Mouse (Mus musculus): Measurements from ENCODE around the gene Olfr1109. TPM values are rescaled to one million over a fixed set of nuclear protein-coding genes. Genes with fewer than 3 reads are reported as not detected.

The Olfr1109 gene
- total RNA-seq (2014; rRNA removed) (not detected in 2 replicates), polyA plus RNA-seq (2015; fragmentation: Nextera tagmentation; extraction: Ambion mirVana) (not detected in 2 replicates)

DNA sequence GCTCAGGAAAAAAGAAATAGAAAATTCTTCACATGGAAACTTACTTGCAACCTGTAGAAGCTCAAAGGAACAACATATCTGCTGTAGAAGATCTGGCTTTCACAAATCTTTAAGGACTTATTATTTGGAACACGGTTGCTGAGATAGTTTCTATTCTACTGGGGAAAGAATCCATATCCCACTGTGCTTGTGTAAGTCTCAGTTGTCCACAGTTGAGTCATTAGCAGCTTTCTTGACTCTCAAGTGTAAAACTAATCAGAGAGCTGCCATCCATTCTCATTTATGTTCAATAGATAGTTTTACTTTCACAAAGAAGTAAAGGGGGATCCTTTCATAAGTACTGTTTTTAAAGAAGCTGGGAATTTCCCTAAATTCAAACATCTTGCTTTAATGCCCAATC lies at the start of gene Olfr1109:
TSS of gene Olfr1109 (minus strand) at position 101 of the 400 bp plus-strand sequence.
- DNase-seq (ENCODE audit: low spot score) = no peak
- Histone ChIP-seq H3K9me3 (ENCODE audit: low read length) (no peaks in the 10 kb centered on the region), H3K27me3 (ENCODE audit: insufficient read depth, low read length) (no peaks in the 10 kb centered on the region), H3K4me3 (ENCODE audit: low read length) (no peak within 1 kb of the TSS), H3K4me1 (ENCODE audit: insufficient read depth, low read length) (no peaks in the 10 kb centered on the region), H3K9ac (replicated peaks; ENCODE audit: low read length) (no peak within 1 kb of the TSS), H3K36me3 (ENCODE audit: insufficient read depth, low read length) (no peaks in the 10 kb centered on the region), H3K4me2 (ENCODE audit: low read depth, low read length) (no peak within 1 kb of the TSS), H3K27ac (no peak within 1 kb of the TSS)
- no peak for TF ChIP-seq CTCF (IDR thresholded peaks at IDR 0.05; ENCODE audit: low read depth)
- no peak for ATAC-seq
- WGBS = 50% methylated on average over 1 of the region's 1 CpGs

DNA sequence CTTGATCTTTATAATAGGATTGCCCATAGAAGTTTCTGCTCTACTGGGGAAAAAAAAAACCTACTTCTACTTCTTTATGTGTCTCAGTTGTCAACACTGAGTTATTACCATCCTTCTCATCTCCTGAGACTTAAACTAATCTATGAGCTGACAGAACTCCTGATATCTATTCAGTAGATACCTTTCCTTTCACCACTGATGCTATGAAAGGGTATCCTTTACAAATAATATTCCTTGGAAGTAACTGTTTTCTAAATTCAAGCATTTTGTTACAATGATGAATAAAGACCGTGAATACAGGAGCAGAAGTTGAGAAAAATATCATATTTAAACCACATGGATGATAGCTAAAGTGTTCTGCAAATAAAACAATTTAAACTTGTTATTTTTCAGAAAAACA lies 44.4 kb upstream of the Olfr1109 start, which contains the start of gene Olfr1110:
TSS of gene Olfr1110 (minus strand) at position 101 of the 400 bp plus-strand sequence.
- Histone ChIP-seq H3K36me3 (ENCODE audit: insufficient read depth, low read length) (no peaks in the 10 kb centered on the region), H3K27me3 (ENCODE audit: insufficient read depth, low read length) (no peaks in the 10 kb centered on the region), H3K4me1 (ENCODE audit: insufficient read depth, low read length) (no peaks in the 10 kb centered on the region), H3K4me2 (ENCODE audit: low read depth, low read length) (no peak within 1 kb of the TSS), H3K27ac (no peak within 1 kb of the TSS), H3K9me3 (ENCODE audit: low read length) (no peaks in the 10 kb centered on the region), H3K4me3 (ENCODE audit: low read length) (no peak within 1 kb of the TSS), H3K9ac (replicated peaks; ENCODE audit: low read length) (no peak within 1 kb of the TSS)
- WGBS = 75% methylated on average over 1 of the region's 1 CpGs
- ATAC-seq = no peak
- DNase-seq (ENCODE audit: low spot score) = no peak
- TF ChIP-seq CTCF (IDR thresholded peaks at IDR 0.05; ENCODE audit: low read depth) = no peak

DNA sequence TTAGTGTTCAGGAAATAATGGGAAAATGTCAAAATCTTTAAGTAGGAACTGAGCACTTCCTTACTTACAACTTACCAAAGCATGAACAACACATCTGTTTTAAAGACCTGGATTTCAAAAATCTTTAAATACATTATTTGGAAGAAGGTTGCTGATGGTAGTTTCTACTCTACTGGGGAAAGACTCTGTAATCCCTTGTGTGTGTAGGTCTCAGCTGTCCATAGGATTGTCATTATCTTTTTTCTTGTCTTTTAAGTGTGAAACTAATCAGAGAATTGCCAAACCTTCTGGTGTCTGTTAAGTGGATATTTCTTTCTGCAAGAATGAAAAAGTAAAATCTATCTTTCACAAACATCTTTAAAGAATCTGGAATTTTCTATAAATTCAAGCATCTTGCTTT lies 18.7 kb upstream of the Olfr1109 start, which contains the start of gene Olfr259:
TSS of gene Olfr259 (minus strand) at position 101 of the 400 bp plus-strand sequence.
- no peaks in the 10 kb centered on the region for H3K36me3 ChIP-seq (ENCODE audit: insufficient read depth, low read length)
- no peaks in the 10 kb centered on the region for H3K9me3 ChIP-seq (ENCODE audit: low read length)
- ATAC-seq (no peak), DNase-seq (ENCODE audit: low spot score) (no peak)
- H3K27me3 ChIP-seq (ENCODE audit: insufficient read depth, low read length) = no peaks in the 10 kb centered on the region
- no peak for TF ChIP-seq CTCF (IDR thresholded peaks at IDR 0.05; ENCODE audit: low read depth)
- no peak within 1 kb of the TSS for H3K27ac ChIP-seq
- no peak within 1 kb of the TSS for H3K4me2 ChIP-seq (ENCODE audit: low read depth, low read length)
- no peaks in the 10 kb centered on the region for H3K4me1 ChIP-seq (ENCODE audit: insufficient read depth, low read length)
- H3K9ac ChIP-seq (replicated peaks; ENCODE audit: low read length) = no peak within 1 kb of the TSS
- H3K4me3 ChIP-seq (ENCODE audit: low read length) = no peak within 1 kb of the TSS

DNA sequence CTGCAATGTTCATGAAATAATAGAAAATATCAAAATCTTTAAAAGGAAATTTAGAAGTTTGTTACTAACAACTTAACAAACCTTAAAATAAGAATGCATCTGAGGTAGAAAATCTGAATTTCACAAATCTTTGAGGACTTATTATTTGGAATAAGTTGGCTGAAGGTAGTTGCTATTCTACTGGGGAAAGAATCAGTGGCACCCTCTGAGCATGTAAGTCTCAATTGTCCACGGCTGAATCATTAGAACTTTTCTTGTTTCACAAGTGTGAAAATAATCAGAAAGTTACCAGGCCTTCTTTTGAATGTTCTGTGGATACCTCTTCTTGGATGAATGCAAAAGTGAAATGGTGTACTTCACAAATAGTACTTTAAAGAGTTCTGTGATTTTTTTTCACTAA lies 20.1 kb downstream of the Olfr1109 start, which contains the start of gene Olfr1107:
TSS of gene Olfr1107 (minus strand) at position 101 of the 400 bp plus-strand sequence.
- H3K27me3 ChIP-seq (ENCODE audit: insufficient read depth, low read length) = no peaks in the 10 kb centered on the region
- H3K36me3 ChIP-seq (ENCODE audit: insufficient read depth, low read length) = no peaks in the 10 kb centered on the region
- no peak for TF ChIP-seq CTCF (IDR thresholded peaks at IDR 0.05; ENCODE audit: low read depth)
- WGBS = 80% methylated on average over 1 of the region's 1 CpGs
- ATAC-seq (no peak), DNase-seq (ENCODE audit: low spot score) (no peak)
- no peak within 1 kb of the TSS for H3K4me2 ChIP-seq (ENCODE audit: low read depth, low read length)
- no peaks in the 10 kb centered on the region for H3K9me3 ChIP-seq (ENCODE audit: low read length)
- H3K4me3 ChIP-seq (ENCODE audit: low read length) = no peak within 1 kb of the TSS
- H3K27ac ChIP-seq = no peak within 1 kb of the TSS
- no peaks in the 10 kb centered on the region for H3K4me1 ChIP-seq (ENCODE audit: insufficient read depth, low read length)
- no peak within 1 kb of the TSS for H3K9ac ChIP-seq (replicated peaks; ENCODE audit: low read length)

DNA sequence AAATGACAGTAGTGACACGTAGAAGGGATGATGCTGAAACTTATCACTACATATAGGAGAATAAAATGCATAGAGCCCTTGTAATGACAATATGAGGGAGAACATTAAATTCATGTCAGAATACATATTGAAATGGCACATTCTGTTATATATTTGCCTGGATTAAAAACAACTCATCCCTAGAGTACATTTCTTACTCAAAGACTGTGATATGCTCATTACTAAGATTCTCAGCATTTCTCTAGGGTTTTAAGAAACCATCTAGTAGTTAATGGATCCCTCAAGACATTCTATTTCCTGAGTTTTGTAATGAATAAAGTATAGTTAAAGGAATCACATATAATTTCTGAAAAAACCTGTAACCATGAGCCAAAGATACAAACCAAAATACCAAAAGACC lies 43.6 kb downstream of the Olfr1109 start, which contains the start of gene Olfr1106:
TSS of gene Olfr1106 (minus strand) at position 101 of the 400 bp plus-strand sequence.
- no peak within 1 kb of the TSS for H3K4me3 ChIP-seq (ENCODE audit: low read length)
- DNase-seq (ENCODE audit: low spot score) (no peak), ATAC-seq (no peak)
- no peak for TF ChIP-seq CTCF (IDR thresholded peaks at IDR 0.05; ENCODE audit: low read depth)
- no peak within 1 kb of the TSS for H3K4me2 ChIP-seq (ENCODE audit: low read depth, low read length)
- H3K9me3 ChIP-seq (ENCODE audit: low read length) = 0 out of 2 replicates have a peak, but pooled peaks cover 4% of the 10 kb centered on the region
- H3K9ac ChIP-seq (replicated peaks; ENCODE audit: low read length) = no peak within 1 kb of the TSS
- H3K27ac ChIP-seq = no peak within 1 kb of the TSS
- WGBS = 78% methylated on average over 1 of the region's 1 CpGs
- no peaks in the 10 kb centered on the region for H3K4me1 ChIP-seq (ENCODE audit: insufficient read depth, low read length)
- H3K36me3 ChIP-seq (ENCODE audit: insufficient read depth, low read length) = no peaks in the 10 kb centered on the region
- no peaks in the 10 kb centered on the region for H3K27me3 ChIP-seq (ENCODE audit: insufficient read depth, low read length)

Other genes with a start within 250 kb of the Olfr1109 start
- not detected in 2 replicates for gene Olfr1095, start 244.3 kb downstream of the Olfr1109 start, total RNA-seq (2014; rRNA removed)
- not detected in 2 replicates for gene Olfr1095, start 244.3 kb downstream of the Olfr1109 start, polyA plus RNA-seq (2015; fragmentation: Nextera tagmentation; extraction: Ambion mirVana)
- not detected in 2 replicates for gene Gm13723, start 221.2 kb downstream of the Olfr1109 start, total RNA-seq (2014; rRNA removed)
- not detected in 2 replicates for gene Gm13723, start 221.2 kb downstream of the Olfr1109 start, polyA plus RNA-seq (2015; fragmentation: Nextera tagmentation; extraction: Ambion mirVana)
- gene Olfr1097, start 203.8 kb downstream of the Olfr1109 start, total RNA-seq (2014; rRNA removed) = not detected in 2 replicates
- not detected in 2 replicates for gene Olfr1097, start 203.8 kb downstream of the Olfr1109 start, polyA plus RNA-seq (2015; fragmentation: Nextera tagmentation; extraction: Ambion mirVana)
- not detected in 2 replicates for gene Olfr1098, start 171.5 kb downstream of the Olfr1109 start, total RNA-seq (2014; rRNA removed)
- gene Olfr1098, start 171.5 kb downstream of the Olfr1109 start, polyA plus RNA-seq (2015; fragmentation: Nextera tagmentation; extraction: Ambion mirVana) = not detected in 2 replicates
- gene Olfr1099, start 135.3 kb downstream of the Olfr1109 start, total RNA-seq (2014; rRNA removed) = not detected in 2 replicates
- gene Olfr1099, start 135.3 kb downstream of the Olfr1109 start, polyA plus RNA-seq (2015; fragmentation: Nextera tagmentation; extraction: Ambion mirVana) = not detected in 2 replicates
- not detected in 2 replicates for gene Olfr1100, start 116.1 kb downstream of the Olfr1109 start, total RNA-seq (2014; rRNA removed)
- gene Olfr1100, start 116.1 kb downstream of the Olfr1109 start, polyA plus RNA-seq (2015; fragmentation: Nextera tagmentation; extraction: Ambion mirVana) = not detected in 2 replicates
- not detected in 2 replicates for gene Olfr1101, start 104.8 kb downstream of the Olfr1109 start, total RNA-seq (2014; rRNA removed)
- gene Olfr1101, start 104.8 kb downstream of the Olfr1109 start, polyA plus RNA-seq (2015; fragmentation: Nextera tagmentation; extraction: Ambion mirVana) = not detected in 2 replicates
- not detected in 2 replicates for gene Olfr1102, start 97.6 kb downstream of the Olfr1109 start, total RNA-seq (2014; rRNA removed)
- not detected in 2 replicates for gene Olfr1102, start 97.6 kb downstream of the Olfr1109 start, polyA plus RNA-seq (2015; fragmentation: Nextera tagmentation; extraction: Ambion mirVana)
- not detected in 2 replicates for gene Olfr1104, start 68.9 kb downstream of the Olfr1109 start, total RNA-seq (2014; rRNA removed)
- gene Olfr1104, start 68.9 kb downstream of the Olfr1109 start, polyA plus RNA-seq (2015; fragmentation: Nextera tagmentation; extraction: Ambion mirVana) = not detected in 2 replicates
- gene Olfr1105, start 59.5 kb downstream of the Olfr1109 start, total RNA-seq (2014; rRNA removed) = not detected in 2 replicates
- not detected in 2 replicates for gene Olfr1105, start 59.5 kb downstream of the Olfr1109 start, polyA plus RNA-seq (2015; fragmentation: Nextera tagmentation; extraction: Ambion mirVana)
- not detected in 2 replicates for gene Olfr1106, start 43.7 kb downstream of the Olfr1109 start, total RNA-seq (2014; rRNA removed)
- not detected in 2 replicates for gene Olfr1106, start 43.7 kb downstream of the Olfr1109 start, polyA plus RNA-seq (2015; fragmentation: Nextera tagmentation; extraction: Ambion mirVana)
- gene Olfr1107, start 20.2 kb downstream of the Olfr1109 start, total RNA-seq (2014; rRNA removed) = not detected in 2 replicates
- not detected in 2 replicates for gene Olfr1107, start 20.2 kb downstream of the Olfr1109 start, polyA plus RNA-seq (2015; fragmentation: Nextera tagmentation; extraction: Ambion mirVana)
- not detected in 2 replicates for gene Olfr259, start 18.6 kb upstream of the Olfr1109 start, total RNA-seq (2014; rRNA removed)
- gene Olfr259, start 18.6 kb upstream of the Olfr1109 start, polyA plus RNA-seq (2015; fragmentation: Nextera tagmentation; extraction: Ambion mirVana) = not detected in 2 replicates
- gene Olfr1110, start 44.3 kb upstream of the Olfr1109 start, total RNA-seq (2014; rRNA removed) = not detected in 2 replicates
- gene Olfr1110, start 44.3 kb upstream of the Olfr1109 start, polyA plus RNA-seq (2015; fragmentation: Nextera tagmentation; extraction: Ambion mirVana) = not detected in 2 replicates
- not detected in 2 replicates for gene Olfr1111, start 56.6 kb upstream of the Olfr1109 start, total RNA-seq (2014; rRNA removed)
- gene Olfr1111, start 56.6 kb upstream of the Olfr1109 start, polyA plus RNA-seq (2015; fragmentation: Nextera tagmentation; extraction: Ambion mirVana) = not detected in 2 replicates
- not detected in 2 replicates for gene Olfr1112, start 91.8 kb upstream of the Olfr1109 start, total RNA-seq (2014; rRNA removed)
- gene Olfr1112, start 91.8 kb upstream of the Olfr1109 start, polyA plus RNA-seq (2015; fragmentation: Nextera tagmentation; extraction: Ambion mirVana) = not detected in 2 replicates
- gene Olfr1113, start 113.0 kb upstream of the Olfr1109 start, total RNA-seq (2014; rRNA removed) = not detected in 2 replicates
- not detected in 2 replicates for gene Olfr1113, start 113.0 kb upstream of the Olfr1109 start, polyA plus RNA-seq (2015; fragmentation: Nextera tagmentation; extraction: Ambion mirVana)
- gene Olfr1115, start 152.0 kb upstream of the Olfr1109 start, total RNA-seq (2014; rRNA removed) = not detected in 2 replicates
- gene Olfr1115, start 152.0 kb upstream of the Olfr1109 start, polyA plus RNA-seq (2015; fragmentation: Nextera tagmentation; extraction: Ambion mirVana) = not detected in 2 replicates
- gene Olfr1116, start 171.5 kb upstream of the Olfr1109 start, total RNA-seq (2014; rRNA removed) = not detected in 2 replicates
- not detected in 2 replicates for gene Olfr1116, start 171.5 kb upstream of the Olfr1109 start, polyA plus RNA-seq (2015; fragmentation: Nextera tagmentation; extraction: Ambion mirVana)
- gene Olfr1118, start 211.6 kb upstream of the Olfr1109 start, total RNA-seq (2014; rRNA removed) = not detected in 2 replicates
- not detected in 2 replicates for gene Olfr1118, start 211.6 kb upstream of the Olfr1109 start, polyA plus RNA-seq (2015; fragmentation: Nextera tagmentation; extraction: Ambion mirVana)

Data from hindbrain, postnatal 0 days (tissue).